Mouse (Mus musculus): Measurements from ENCODE around the gene Il1rl2. TPM values are rescaled to one million over a fixed set of nuclear protein-coding genes. Genes with fewer than 3 reads are reported as not detected.

The Il1rl2 gene
- polyA plus RNA-seq, 1 experiment, result 0.39 TPM

DNA sequence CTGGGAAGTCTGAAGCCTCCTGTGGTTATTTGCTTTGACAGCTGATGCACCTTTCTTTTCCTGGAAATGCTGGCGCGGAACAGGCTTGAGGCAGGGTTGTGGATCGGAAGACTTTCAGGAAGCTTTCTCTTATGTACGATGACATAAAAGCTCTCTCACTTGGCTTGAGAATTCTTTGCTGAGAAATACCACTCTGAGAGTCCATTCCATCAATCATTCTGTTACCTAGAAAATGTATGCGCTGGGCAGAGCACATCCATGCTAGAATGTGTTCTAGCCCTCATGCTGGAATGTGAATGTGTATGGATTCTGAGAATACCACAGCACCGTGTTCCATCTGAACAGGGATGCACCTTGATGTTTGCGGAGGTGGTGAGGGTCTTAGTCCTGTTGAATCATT, 89.9 kb downstream of the Il1rl2 start:
- 91% methylated on average over 7 of the region's 7 CpGs for WGBS
- H3K27ac ChIP-seq (ENCODE audit: insufficient read depth, low read length), result no peak overlapping the region
- TF ChIP-seq CTCF (IDR thresholded peaks at IDR 0.05; ENCODE audit: borderline replicate concordance, insufficient read depth, low read depth, low read length), result no peak
- no peak for TF ChIP-seq POLR2A (IDR thresholded peaks at IDR 0.05; ENCODE audit: borderline replicate concordance, insufficient read depth, low read length)
- no peak for DNase-seq
- no peak overlapping the region for H3K4me3 ChIP-seq (replicated peaks; ENCODE audit: insufficient read depth, low read depth, low read length)
- no peaks in the 10 kb centered on the region for H3K27me3 ChIP-seq (ENCODE audit: control insufficient read depth, insufficient read depth, low read length)
- H3K4me1 ChIP-seq (ENCODE audit: control insufficient read depth, insufficient read depth, low read length), result no peaks in the 10 kb centered on the region

GRCm38 (mm10) chr1:40414863-40415656, 90.7 kb downstream of the Il1rl2 start:
- DNase-seq, result no peak
- Histone ChIP-seq H3K27me3 (ENCODE audit: control insufficient read depth, insufficient read depth, low read length) (no peaks in the 10 kb centered on the region), H3K4me1 (ENCODE audit: control insufficient read depth, insufficient read depth, low read length) (no peaks in the 10 kb centered on the region), H3K4me3 (replicated peaks; ENCODE audit: insufficient read depth, low read depth, low read length) (no peak overlapping the region), H3K27ac (ENCODE audit: insufficient read depth, low read length) (no peak overlapping the region)
- no peak for TF ChIP-seq POLR2A (IDR thresholded peaks at IDR 0.05; ENCODE audit: borderline replicate concordance, insufficient read depth, low read length)
- no peak for TF ChIP-seq CTCF (IDR thresholded peaks at IDR 0.05; ENCODE audit: borderline replicate concordance, insufficient read depth, low read depth, low read length)
- whole genome bisulfite sequencing, result 60% methylated on average over 7 of the region's 7 CpGs

- no peaks in the 10 kb centered on the region for H3K27me3 ChIP-seq (ENCODE audit: control insufficient read depth, insufficient read depth, low read length)
- WGBS, result 94% methylated on average over 2 of the region's 2 CpGs
These were observed 92.6 kb downstream of the Il1rl2 start for GRCm38 (mm10) chr1:40417034-40417433.

More at GRCm38 (mm10) chr1:40417034-40417433, 92.6 kb downstream of the Il1rl2 start:
- H3K4me3 ChIP-seq (replicated peaks; ENCODE audit: insufficient read depth, low read depth, low read length), result no peak overlapping the region
- no peak for TF ChIP-seq CTCF (IDR thresholded peaks at IDR 0.05; ENCODE audit: borderline replicate concordance, insufficient read depth, low read depth, low read length)
- no peak for TF ChIP-seq POLR2A (IDR thresholded peaks at IDR 0.05; ENCODE audit: borderline replicate concordance, insufficient read depth, low read length)
- DNase-seq, result no peak
- H3K4me1 ChIP-seq (ENCODE audit: control insufficient read depth, insufficient read depth, low read length), result no peaks in the 10 kb centered on the region
- no peak overlapping the region for H3K27ac ChIP-seq (ENCODE audit: insufficient read depth, low read length)

Other genes with a start within 250 kb of the Il1rl2 start
- 1.7 and 2.2 TPM in 2 replicates for gene Il1r1, start 99.5 kb upstream of the Il1rl2 start, polyA plus RNA-seq (2012; rRNA removed)
- 0.05 and 0.33 TPM in 2 replicates for gene Il1rl1, start 105.0 kb downstream of the Il1rl2 start, polyA plus RNA-seq (2012; rRNA removed)
- gene Il18r1, start 140.9 kb downstream of the Il1rl2 start, polyA plus RNA-seq (2012; rRNA removed), result 0.02 TPM in 1 of 2 replicates, not detected in the other
- gene Il18rap, start 190.8 kb downstream of the Il1rl2 start, polyA plus RNA-seq (2012; rRNA removed), result 0.03 and 0.08 TPM in 2 replicates

Measured in cerebellum, adult 2 months (tissue).